Mouse (Mus musculus) lung, postnatal 36 days (tissue): ENCODE data around the gene Aldh3b3.
A peak's percentile ranks its signal among the peaks of the same experiment; 100 is the strongest.

Experiments used
- DNase-seq: peaks from one replicate; pipeline ENCODE4 v3.0.0; 2022; ENCODE audit warnings: mixed read lengths

Aldh3b3 gene

GRCm38 (mm10) chr19:3958470-3958869, at the start of gene Aldh3b3:
Gene Aldh3b3, plus strand, starts transcription at chr19:3958645.
- no peak for DNase-seq

- DNase-seq, result no peak
Measured at GRCm38 (mm10) chr19:3910206-3910605, 48.2 kb upstream of the Aldh3b3 start.

GRCm38 (mm10) chr19:3912337-3913204, 45.9 kb upstream of the Aldh3b3 start, which contains the start of gene Ndufs8:
Gene Ndufs8, minus strand, starts transcription at chr19:3912774.
- DNase-seq, result peak; percentile 98

- DNase-seq, result no peak
Measured at GRCm38 (mm10) chr19:3913692-3914091, 44.8 kb upstream of the Aldh3b3 start.

- peak; percentile 54 for DNase-seq
Measured at GRCm38 (mm10) chr19:3914535-3914934, 43.9 kb upstream of the Aldh3b3 start.

- no peak for DNase-seq
Measured at GRCm38 (mm10) chr19:3916727-3917126, 41.7 kb upstream of the Aldh3b3 start.

- DNase-seq, result no peak
Measured at GRCm38 (mm10) chr19:3919928-3920327, 38.5 kb upstream of the Aldh3b3 start.

GRCm38 (mm10) chr19:3922661-3923371, 35.6 kb upstream of the Aldh3b3 start:
- peak; percentile 49 for DNase-seq

- peak; percentile 70 for DNase-seq
Measured at GRCm38 (mm10) chr19:3923586-3923985, 34.9 kb upstream of the Aldh3b3 start.

GRCm38 (mm10) chr19:3924190-3924589, 34.3 kb upstream of the Aldh3b3 start:
- DNase-seq, result no peak

- no peak for DNase-seq
Measured at GRCm38 (mm10) chr19:3924868-3925267, 33.6 kb upstream of the Aldh3b3 start.

GRCm38 (mm10) chr19:3925859-3926258, 32.6 kb upstream of the Aldh3b3 start:
- DNase-seq, result no peak

GRCm38 (mm10) chr19:3926279-3926678, 32.2 kb upstream of the Aldh3b3 start:
- peak; percentile 89 for DNase-seq

- DNase-seq, result no peak
Measured at GRCm38 (mm10) chr19:3926685-3927084, 31.8 kb upstream of the Aldh3b3 start.

- DNase-seq, result no peak
Measured at GRCm38 (mm10) chr19:3927989-3928388, 30.5 kb upstream of the Aldh3b3 start.

GRCm38 (mm10) chr19:3928779-3929178, 29.7 kb upstream of the Aldh3b3 start:
- no peak for DNase-seq

- peak; percentile 97 for DNase-seq
Measured at GRCm38 (mm10) chr19:3929211-3929941, 29.1 kb upstream of the Aldh3b3 start, which contains the start of gene Aldh3b1. Gene Aldh3b1, minus strand, starts transcription at chr19:3929808.

GRCm38 (mm10) chr19:3930262-3931057, 28.0 kb upstream of the Aldh3b3 start:
- no peak for DNase-seq

GRCm38 (mm10) chr19:3931716-3932115, 26.7 kb upstream of the Aldh3b3 start:
- peak; percentile 58 for DNase-seq

GRCm38 (mm10) chr19:3935032-3935895, 23.2 kb upstream of the Aldh3b3 start, which contains the start of gene Unc93b1:
Gene Unc93b1, plus strand, starts transcription at chr19:3935186.
- DNase-seq, result peak; percentile 91
